ENCODE assay signal across 8 mouse cellular contexts in the genomic region with DNA sequence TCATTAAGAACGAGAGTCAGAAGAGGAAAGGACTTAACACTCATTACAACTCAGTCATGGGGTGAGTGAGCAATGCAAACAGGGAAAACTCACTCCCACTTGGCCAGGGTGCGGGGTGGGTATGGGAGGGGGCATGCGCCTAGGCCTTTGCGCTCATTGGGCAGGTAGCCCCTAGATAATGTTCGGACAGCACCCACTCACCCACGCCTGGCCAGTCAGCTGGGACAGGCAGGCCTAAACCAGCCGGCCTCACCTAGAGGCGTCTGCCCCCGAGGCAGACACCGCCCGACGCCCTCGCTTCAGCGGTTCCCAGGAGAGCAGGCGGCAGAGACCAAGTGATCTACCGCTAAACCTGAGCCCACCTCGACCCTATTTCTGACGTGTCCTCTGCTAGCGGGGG. TPM values are rescaled to one million over a fixed set of nuclear protein-coding genes. Genes with fewer than 3 reads are reported as not detected.
DNase-seq lines count a peak whose midpoint lies in the region; ATAC-seq and TF ChIP-seq lines count a peak whose summit lies in the region.

No protein-coding gene starts in this region.

- no peak for TF ChIP-seq CTCF in liver, postnatal 0 days (IDR thresholded peaks at IDR 0.05; ENCODE audit: low read depth)

- WGBS in liver, postnatal 0 days (ENCODE audit: insufficient replicate concordance): 8% methylated on average over 19 of the region's 19 CpGs

- no peak for ATAC-seq in CD4-positive, CD25-positive, alpha-beta regulatory T cell, adult 4 months
- peak; percentile 50 for ATAC-seq in liver, postnatal 0 days

- H3K4me1 ChIP-seq in liver, postnatal 0 days (ENCODE audit: insufficient read depth): peaks cover 14% of the 10 kb centered on the region

- H3K9ac ChIP-seq in liver, postnatal 0 days (replicated peaks): peak overlapping the region; percentile 86

- no peak for TF ChIP-seq EP300 in liver, postnatal 0 days (IDR thresholded peaks at IDR 0.05; ENCODE audit: low read depth)

- peaks cover 29% of the 10 kb centered on the region for H3K36me3 ChIP-seq in liver, postnatal 0 days (replicated peaks; ENCODE audit: insufficient read depth, low read length)

- H3K27ac ChIP-seq in liver, postnatal 0 days (ENCODE audit: low read depth): peak overlapping the region; percentile 96

- DNase-seq in CD4-positive, CD25-positive, alpha-beta regulatory T cell, adult 2 months (ENCODE audit: low read depth, low spot score): peak; percentile 32
- peak; percentile 29 for DNase-seq in urinary bladder, postnatal 14 days (ENCODE audit: low spot score)
- DNase-seq in urinary bladder, postnatal 25 days (ENCODE audit: low spot score): no peak
- peak; percentile 67 for DNase-seq in liver, postnatal 0 days
- no peak for DNase-seq in layer of hippocampus, adult 9-10 months (ENCODE audit: low spot score)
- DNase-seq in gastrocnemius, postnatal 10 days: no peak
- DNase-seq in adrenal gland, adult 2 months: no peak

- H3K4me2 ChIP-seq in liver, postnatal 0 days (ENCODE audit: low read depth, low read length): peak overlapping the region; percentile 82

- H3K4me3 ChIP-seq in liver, postnatal 0 days (ENCODE audit: low read depth, low read length): peak overlapping the region; percentile 69

- H3K9me3 ChIP-seq in liver, postnatal 0 days (ENCODE audit: low read length): no peaks in the 10 kb centered on the region

- peaks cover 41% of the 10 kb centered on the region for H3K27me3 ChIP-seq in liver, postnatal 0 days (ENCODE audit: insufficient read depth, low read length)

RNA-seq across cellular contexts. Expression of gene Esrp2, which starts 1.1 kb away (rescaled TPM):
- not detected for polyA plus RNA-seq in CD4-positive, CD25-positive, alpha-beta regulatory T cell, adult 4 months (2017; shearing (Covaris generic))
- 24.0 and 26.7 TPM in 2 replicates for polyA plus RNA-seq in liver, postnatal 0 days (2015; fragmentation: Nextera tagmentation; extraction: Ambion mirVana)
- under 1 TPM in 1 of 2 experiments, not detected in 1; 0.07 TPM for total RNA-seq in gastrocnemius, postnatal 10 days (2021)
- total RNA-seq in adrenal gland, adult 2 months (2021): 1 to 10 TPM; 1.7 to 3.7 TPM
- 2.0 and 5.5 TPM in 2 replicates for polyA plus RNA-seq in adrenal gland, adult 2 months (2012; rRNA removed)

RNA-seq across cellular contexts. Expression of gene Pla2g15, which starts 14.5 kb away (rescaled TPM):
- 1 to 10 TPM; 4.8 to 7.7 TPM for polyA plus RNA-seq in CD4-positive, CD25-positive, alpha-beta regulatory T cell, adult 4 months (2017; shearing (Covaris generic))
- 7.2 and 7.7 TPM in 2 replicates for polyA plus RNA-seq in liver, postnatal 0 days (2015; fragmentation: Nextera tagmentation; extraction: Ambion mirVana)
- total RNA-seq in gastrocnemius, postnatal 10 days (2021): 1 to 10 TPM; 4.7 to 6.6 TPM
- 10 to 100 TPM; 21.9 to 38.8 TPM for total RNA-seq in adrenal gland, adult 2 months (2021)
- 21.9 and 22.1 TPM in 2 replicates for polyA plus RNA-seq in adrenal gland, adult 2 months (2012; rRNA removed)

RNA-seq across cellular contexts. Expression of gene Slc7a6, which starts 33.0 kb away (rescaled TPM):
- polyA plus RNA-seq in CD4-positive, CD25-positive, alpha-beta regulatory T cell, adult 4 months (2017; shearing (Covaris generic)): 10 to 100 TPM; 28.6 to 43.7 TPM
- 2.6 and 3.2 TPM in 2 replicates for polyA plus RNA-seq in liver, postnatal 0 days (2015; fragmentation: Nextera tagmentation; extraction: Ambion mirVana)
- total RNA-seq in gastrocnemius, postnatal 10 days (2021): 10 to 100 TPM in 1 of 2 experiments, 1 to 10 TPM in 1; 5.8 to 11.0 TPM
- 10 to 100 TPM; 27.2 to 34.0 TPM for total RNA-seq in adrenal gland, adult 2 months (2021)
- polyA plus RNA-seq in adrenal gland, adult 2 months (2012; rRNA removed): 17.3 and 26.5 TPM in 2 replicates

Comparison
In these comparisons a context has a peak if more than half of its experiments do, and no peak if none do; other contexts are left out.
1. DNase-seq: peak in CD4-positive, CD25-positive, alpha-beta regulatory T cell, adult 2 months (single experiment), urinary bladder, postnatal 14 days (single experiment) and liver, postnatal 0 days (single experiment); none in urinary bladder, postnatal 25 days (single experiment), layer of hippocampus, adult 9-10 months (single experiment), gastrocnemius, postnatal 10 days (single experiment) and adrenal gland, adult 2 months (single experiment).